Mouse (Mus musculus) adrenal gland, postnatal 4 days (tissue): ENCODE measurements around the gene Zbtb16. TPM values are rescaled to one million over a fixed set of nuclear protein-coding genes. Genes with fewer than 3 reads are reported as not detected.

Experiments used
- DNase-seq, 2 experiments: peaks; one replicate each; pipeline ENCODE4 v3.0.0; 2021 to 2022; ENCODE audit warnings: low spot score in 2 of 2, mixed read lengths in 2 of 2
- total RNA-seq, 2 experiments: library from RNA; stranded (reverse); gene quantifications; 2 replicates each; pipeline ENCODE4 v1.2.3; 2021

Zbtb16 gene
- total RNA-seq, 2 experiments from 2014 or later, result 32.4 to 47.4 TPM

- no peak for DNase-seq
Observed at GRCm38 (mm10) chr9:48612542-48612941, 223.5 kb downstream of the Zbtb16 start.

GRCm38 (mm10) chr9:48611032-48611431 lies 225.0 kb downstream of the Zbtb16 start:
- no peak for DNase-seq

GRCm38 (mm10) chr9:48609734-48610133 lies 226.3 kb downstream of the Zbtb16 start:
- DNase-seq, result no peak

GRCm38 (mm10) chr9:48607417-48607816 lies 228.6 kb downstream of the Zbtb16 start:
- DNase-seq, result no peak

- no peak for DNase-seq
Observed at GRCm38 (mm10) chr9:48606171-48606570, 229.9 kb downstream of the Zbtb16 start.

GRCm38 (mm10) chr9:48605697-48606096 lies 230.3 kb downstream of the Zbtb16 start:
- no peak for DNase-seq

- DNase-seq, result no peak
Observed at GRCm38 (mm10) chr9:48604939-48605598, 231.0 kb downstream of the Zbtb16 start, which contains the start of gene Nnmt. TSS of gene Nnmt (minus strand) at chr9:48605153.

Other genes with a start within 250 kb of the Zbtb16 start
- 1 to 10 TPM; 5.5 to 7.0 TPM for gene Nnmt, start 231.1 kb downstream of the Zbtb16 start, total RNA-seq
- 1 to 10 TPM; 3.6 to 5.1 TPM for gene Htr3a, start 74.9 kb upstream of the Zbtb16 start, total RNA-seq
- gene Htr3b, start 128.8 kb upstream of the Zbtb16 start, total RNA-seq, result 1 to 10 TPM; 1.8 to 2.6 TPM
- gene Usp28, start 149.2 kb upstream of the Zbtb16 start, total RNA-seq, result 10 to 100 TPM; 23.1 to 26.5 TPM
- 10 to 100 TPM; 19.0 to 22.1 TPM for gene Zw10, start 219.4 kb upstream of the Zbtb16 start, total RNA-seq
- 1 to 10 TPM; 1.2 to 1.4 TPM for gene Tmprss5, start 245.0 kb upstream of the Zbtb16 start, total RNA-seq